Mouse (Mus musculus) thymus, adult 2 months (tissue): Measurements from ENCODE around the gene Man2a2.

ENCODE experiments used
- CTCF ChIP-seq: fragments of 200-500 bp; IDR thresholded peaks from 2 replicates; pipeline ENCODE4 v1.5.1; 2012; ENCODE audit warnings: mild to moderate bottlenecking, control low read depth, low read length, moderate library complexity, borderline replicate concordance; ENCODE audit not compliant: control insufficient read depth, poor library complexity, insufficient read depth; ENCODE audit errors: extremely low read depth
- POLR2A ChIP-seq: fragments of 200-500 bp; IDR thresholded peaks from 2 replicates; pipeline ENCODE4 v1.6.1; 2012; ENCODE audit warnings: mild to moderate bottlenecking, low read length, control low read depth, moderate library complexity; ENCODE audit not compliant: control insufficient read depth, poor library complexity, insufficient read depth; ENCODE audit errors: extremely low read depth

DNA sequence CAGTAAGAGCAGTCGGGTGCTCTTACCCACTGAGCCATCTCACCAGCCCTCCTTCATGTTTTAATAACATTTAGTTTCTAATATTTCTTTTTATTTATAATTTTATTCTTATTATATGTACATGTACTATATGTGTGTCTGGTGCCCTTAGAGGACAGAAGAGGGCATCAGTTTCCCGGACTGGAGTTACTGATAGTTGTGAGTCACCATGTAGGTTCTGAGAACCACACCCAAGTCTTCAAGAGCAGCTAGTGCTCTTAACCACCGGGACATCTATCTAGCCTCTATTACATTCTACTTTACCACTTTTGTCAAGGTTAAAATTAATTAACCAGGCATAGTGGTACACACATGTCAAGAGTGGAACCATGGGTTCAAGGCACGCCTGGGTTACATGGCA lies 23.4 kb upstream of the Man2a2 start:
- TF ChIP-seq POLR2A, result no peak
- no peak for TF ChIP-seq CTCF
